Mouse (Mus musculus) hindbrain, embryonic 16.5 days (tissue): ENCODE data around the gene Elavl1. TPM values are rescaled to one million over a fixed set of nuclear protein-coding genes. Genes with fewer than 3 reads are reported as not detected.

Experiments used
- ATAC-seq: fragments of 200-750 bp; cut with Nextera tagmentation; 2 replicates; pipeline ENCODE4 v1.8.0; 2017; ENCODE audit warnings: moderate TSS enrichment, moderate library complexity
- H3K27ac ChIP-seq: fragments of 300-500 bp; sonication (generic); 2 replicates; pipeline ENCODE4 v1.5.1; 2014; ENCODE audit warnings: low read depth, mild to moderate bottlenecking, control low read depth, low read length, moderate library complexity
- H3K27me3 ChIP-seq: fragments of 300-500 bp; sonication (generic); replicated peaks from 2 replicates; pipeline ENCODE4 v1.6.1; 2014; ENCODE audit warnings: low read length; ENCODE audit not compliant: control insufficient read depth, insufficient read depth
- H3K36me3 ChIP-seq: fragments of 300-500 bp; sonication (generic); 2 replicates; pipeline ENCODE4 v1.6.1; 2014; ENCODE audit warnings: mild to moderate bottlenecking, low read length, moderate library complexity, mixed read lengths; ENCODE audit not compliant: control insufficient read depth, insufficient read depth
- H3K4me1 ChIP-seq: fragments of 300-500 bp; sonication (generic); 2 replicates; pipeline ENCODE4 v1.6.1; 2014; ENCODE audit warnings: low read depth, low read length; ENCODE audit not compliant: control insufficient read depth, insufficient read depth
- H3K4me2 ChIP-seq: fragments of 300-500 bp; sonication (generic); 2 replicates; pipeline ENCODE4 v1.6.1; 2014; ENCODE audit warnings: mild to moderate bottlenecking, low read length, control low read depth, moderate library complexity
- H3K4me3 ChIP-seq: fragments of 300-500 bp; sonication (generic); 2 replicates; pipeline ENCODE4 v1.5.1; 2014; ENCODE audit warnings: mild to moderate bottlenecking, low read length, control low read depth, moderate library complexity
- H3K9ac ChIP-seq: fragments of 300-500 bp; sonication (generic); 2 replicates; pipeline ENCODE4 v1.6.1; 2014; ENCODE audit warnings: low read depth, mild to moderate bottlenecking, control low read depth, low read length, moderate library complexity
- H3K9me3 ChIP-seq: fragments of 300-500 bp; sonication (generic); 2 replicates; pipeline ENCODE4 v1.6.1; 2014; ENCODE audit warnings: mild to moderate bottlenecking, low read length, moderate library complexity; ENCODE audit not compliant: control insufficient read depth
- WGBS: fragments of 180-500 bp; shearing (Covaris S2); extraction: QIAGEN DNeasy Blood & Tissue Kit; methylation state at CpG from one replicate; pipeline ENCODE4 v1.1.7; 2014; 5-methylcytosine and 5-hydroxymethylcytosine counted together
- polyA plus RNA-seq: library from polyadenylated mRNA; unstranded; fragments of >200 nt; fragmentation: Nextera tagmentation; extraction: Ambion mirVana; gene quantifications from 2 replicates; pipeline ENCODE4 v1.2.1, GENCODE M21; 2015

Elavl1 gene
- polyA plus RNA-seq: 80.6 and 94.9 TPM in 2 replicates

DNA sequence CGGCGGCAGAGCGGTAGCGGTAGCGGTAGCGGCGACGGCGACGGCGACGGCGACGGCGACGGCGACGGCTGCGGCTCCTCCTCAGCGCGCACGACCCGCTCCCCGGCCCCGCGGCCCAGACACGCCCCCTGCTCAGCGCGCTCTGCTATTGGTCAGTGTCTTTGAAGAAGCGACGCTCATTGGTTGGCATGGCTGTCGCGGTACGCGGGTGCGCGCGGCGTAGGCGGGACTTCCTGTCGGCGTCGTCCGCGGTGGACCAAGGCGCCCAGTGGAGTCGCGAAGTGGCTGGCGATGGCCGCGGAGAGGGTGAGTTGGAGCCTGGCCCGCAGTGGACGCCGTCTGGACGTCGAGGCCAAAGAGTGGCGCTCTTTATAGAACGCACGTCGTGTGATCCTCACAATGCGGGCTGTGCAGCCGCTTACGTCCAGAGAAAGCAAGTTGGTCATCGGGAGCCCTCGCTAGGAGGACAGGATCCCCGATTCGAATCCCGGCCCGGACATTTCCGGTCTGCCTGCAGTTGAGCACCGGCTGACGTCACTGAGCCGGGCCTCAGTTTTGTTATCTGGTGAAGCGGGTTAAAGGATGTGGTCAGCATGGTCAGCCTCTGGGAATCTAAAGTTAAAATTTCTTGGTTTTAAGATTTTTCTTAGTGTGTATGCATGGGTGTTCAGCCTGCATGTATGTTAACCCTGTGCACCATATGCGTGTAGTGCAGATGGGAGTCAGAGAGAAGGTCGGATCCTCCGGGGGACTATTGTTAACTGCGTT, at the start of gene Elavl1, which contains the start of gene Ccl25:
TSS of gene Elavl1 (minus strand) at position 431 of the 768 bp plus-strand sequence.
TSS of gene Ccl25 (plus strand) at position 228 of the 768 bp plus-strand sequence.
- peak within 1 kb of the TSS; percentile 91 for H3K27ac ChIP-seq
- under 1% methylated on average over 64 of the region's 78 CpGs for WGBS
- no peaks in the 10 kb centered on the region for H3K9me3 ChIP-seq
- H3K9ac ChIP-seq: peak within 1 kb of the TSS; percentile 99
- peak within 1 kb of the TSS; percentile 83 for H3K4me2 ChIP-seq
- peaks cover 34% of the 10 kb centered on the region for H3K4me1 ChIP-seq
- no peaks in the 10 kb centered on the region for H3K27me3 ChIP-seq
- peaks cover 3% of the 10 kb centered on the region; the same call in 1 of the 2 replicates for H3K36me3 ChIP-seq
- peak; percentile 98 for ATAC-seq
- peak within 1 kb of the TSS; percentile 97 for H3K4me3 ChIP-seq

GRCm38 (mm10) chr8:4372657-4373056, 47.4 kb upstream of the Elavl1 start:
- no peak overlapping the region for H3K9ac ChIP-seq
- H3K27ac ChIP-seq: no peak overlapping the region
- no peak overlapping the region for H3K4me3 ChIP-seq
- H3K9me3 ChIP-seq: no peaks in the 10 kb centered on the region
- ATAC-seq: no peak
- H3K36me3 ChIP-seq: no peaks in the 10 kb centered on the region
- no peaks in the 10 kb centered on the region for H3K4me1 ChIP-seq
- H3K27me3 ChIP-seq: no peaks in the 10 kb centered on the region
- 90% methylated on average over 2 of the region's 2 CpGs for WGBS
- H3K4me2 ChIP-seq: no peak overlapping the region

GRCm38 (mm10) chr8:4370078-4370477, 44.9 kb upstream of the Elavl1 start:
- H3K4me3 ChIP-seq: no peak overlapping the region
- 41% methylated on average over 2 of the region's 2 CpGs for WGBS
- H3K9me3 ChIP-seq: no peaks in the 10 kb centered on the region
- no peak overlapping the region for H3K9ac ChIP-seq
- H3K36me3 ChIP-seq: no peaks in the 10 kb centered on the region
- no peaks in the 10 kb centered on the region for H3K27me3 ChIP-seq
- H3K4me1 ChIP-seq: no peaks in the 10 kb centered on the region
- H3K4me2 ChIP-seq: no peak overlapping the region
- peak; percentile 69 for ATAC-seq
- no peak overlapping the region for H3K27ac ChIP-seq

GRCm38 (mm10) chr8:4368470-4368869, 43.3 kb upstream of the Elavl1 start:
- no peak overlapping the region for H3K4me2 ChIP-seq
- H3K4me3 ChIP-seq: no peak overlapping the region
- no peak overlapping the region for H3K27ac ChIP-seq
- no peaks in the 10 kb centered on the region for H3K27me3 ChIP-seq
- no peak for ATAC-seq
- no peaks in the 10 kb centered on the region for H3K9me3 ChIP-seq
- 95% methylated on average over 4 of the region's 4 CpGs for WGBS
- no peaks in the 10 kb centered on the region for H3K36me3 ChIP-seq
- H3K9ac ChIP-seq: no peak overlapping the region
- H3K4me1 ChIP-seq: no peaks in the 10 kb centered on the region

- Histone ChIP-seq H3K9me3 (no peaks in the 10 kb centered on the region), H3K27ac (no peak overlapping the region), H3K4me2 (no peak overlapping the region), H3K9ac (no peak overlapping the region), H3K4me3 (no peak overlapping the region), H3K4me1 (no peaks in the 10 kb centered on the region), H3K27me3 (no peaks in the 10 kb centered on the region), H3K36me3 (no peaks in the 10 kb centered on the region)
- ATAC-seq: peak; percentile 52; the same call in 1 of the 2 replicates
- 67% methylated on average over 11 of the region's 11 CpGs for WGBS
Measured at GRCm38 (mm10) chr8:4367808-4368207, 42.6 kb upstream of the Elavl1 start.

GRCm38 (mm10) chr8:4366189-4366588, 41.0 kb upstream of the Elavl1 start:
- Histone ChIP-seq H3K4me3 (no peak overlapping the region), H3K4me1 (no peaks in the 10 kb centered on the region), H3K27me3 (no peaks in the 10 kb centered on the region), H3K27ac (no peak overlapping the region), H3K9ac (no peak overlapping the region), H3K4me2 (no peak overlapping the region), H3K36me3 (no peaks in the 10 kb centered on the region), H3K9me3 (no peaks in the 10 kb centered on the region)
- ATAC-seq: no peak
- WGBS: 91% methylated on average over 3 of the region's 3 CpGs

GRCm38 (mm10) chr8:4360922-4361321, 35.7 kb upstream of the Elavl1 start:
- 86% methylated on average over 2 of the region's 2 CpGs for WGBS
- Histone ChIP-seq H3K36me3 (no peaks in the 10 kb centered on the region), H3K9ac (no peak overlapping the region), H3K9me3 (no peaks in the 10 kb centered on the region), H3K4me2 (no peak overlapping the region), H3K27ac (no peak overlapping the region), H3K4me1 (no peaks in the 10 kb centered on the region), H3K4me3 (no peak overlapping the region), H3K27me3 (no peaks in the 10 kb centered on the region)
- ATAC-seq: no peak

DNA sequence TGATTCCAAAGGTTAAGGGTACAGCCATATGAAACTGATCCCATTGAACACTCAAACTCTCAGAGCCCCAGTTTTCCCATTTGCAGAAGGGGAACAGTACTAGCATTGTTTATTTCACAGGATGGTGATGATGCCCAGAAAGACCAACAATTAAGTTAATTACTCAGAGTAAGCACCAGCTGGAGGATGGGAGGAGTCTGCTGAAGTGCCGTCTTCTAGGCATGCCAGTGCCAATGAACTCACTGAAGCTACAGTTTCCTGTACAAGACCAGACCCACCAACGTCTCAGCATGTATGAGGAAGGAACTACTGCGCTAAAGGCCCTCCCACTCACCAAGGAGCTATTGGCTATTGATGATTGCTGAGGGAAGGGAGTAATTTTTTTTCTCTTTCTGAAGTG, 34.1 kb upstream of the Elavl1 start:
- ATAC-seq: no peak
- Histone ChIP-seq H3K9me3 (no peaks in the 10 kb centered on the region), H3K4me2 (no peak overlapping the region), H3K27ac (no peak overlapping the region), H3K4me1 (no peaks in the 10 kb centered on the region), H3K4me3 (no peak overlapping the region), H3K36me3 (no peaks in the 10 kb centered on the region), H3K9ac (no peak overlapping the region), H3K27me3 (no peaks in the 10 kb centered on the region)
- WGBS: 65% methylated on average over 3 of the region's 3 CpGs

DNA sequence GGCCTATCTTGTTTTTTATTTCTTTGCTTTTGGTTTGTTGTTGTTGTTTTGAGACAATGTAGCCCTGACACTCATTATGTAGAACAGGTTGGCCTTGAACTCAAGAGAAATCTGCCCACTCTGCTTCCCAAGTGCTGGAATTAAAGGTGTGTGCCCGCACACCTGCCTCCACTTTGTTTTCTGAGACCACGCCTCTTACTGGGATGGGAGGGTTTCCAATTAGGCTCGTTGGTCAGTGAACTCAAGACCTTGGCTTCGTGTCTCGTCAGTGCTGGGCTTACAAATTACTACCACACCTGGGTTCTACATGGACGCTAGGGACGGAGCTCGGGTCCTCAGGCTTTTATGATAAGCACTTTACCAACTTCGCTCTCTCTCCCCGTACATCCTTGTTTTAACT, 30.2 kb upstream of the Elavl1 start:
- no peak overlapping the region for H3K9ac ChIP-seq
- 91% methylated on average over 10 of the region's 10 CpGs for WGBS
- no peaks in the 10 kb centered on the region for H3K9me3 ChIP-seq
- ATAC-seq: no peak
- no peaks in the 10 kb centered on the region for H3K36me3 ChIP-seq
- no peaks in the 10 kb centered on the region for H3K4me1 ChIP-seq
- H3K4me3 ChIP-seq: no peak overlapping the region
- no peak overlapping the region for H3K4me2 ChIP-seq
- H3K27ac ChIP-seq: no peak overlapping the region
- H3K27me3 ChIP-seq: no peaks in the 10 kb centered on the region
